24 mouse cellular contexts compared by ENCODE assay signal in genomic region chr16:43694104-43694503, GRCm38 (mm10). TPM values are rescaled to one million over a fixed set of nuclear protein-coding genes. Genes with fewer than 3 reads are reported as not detected.
"Had no signal": no experiment of that assay in that cellular context is flagged by ENCODE, and none has a peak within 500 bp of the region (broad histone marks: within the 10 kb centered on the region; RNA-seq: fewer than 3 reads in every experiment).

No protein-coding gene starts in this region.

- H3K27me3 ChIP-seq: kidney, embryonic 15.5 days; limb, embryonic 15.5 days; liver, embryonic 12.5 days; neural tube, embryonic 13.5 days had no signal

- H3K4me2 ChIP-seq: kidney, embryonic 15.5 days; limb, embryonic 15.5 days; liver, embryonic 12.5 days; lung, embryonic 14.5 days; neural tube, embryonic 13.5 days had no signal

- H3K9ac ChIP-seq: kidney, embryonic 15.5 days; limb, embryonic 15.5 days; liver, embryonic 12.5 days; lung, embryonic 14.5 days; neural tube, embryonic 13.5 days had no signal

- H3K9me3 ChIP-seq: kidney, embryonic 15.5 days; limb, embryonic 15.5 days; liver, embryonic 12.5 days; neural tube, embryonic 13.5 days had no signal

- H3K4me1 ChIP-seq: kidney, embryonic 15.5 days; limb, embryonic 15.5 days; liver, embryonic 12.5 days; neural tube, embryonic 13.5 days had no signal

- ATAC-seq: liver, embryonic 12.5 days had no signal

- H3K36me3 ChIP-seq: kidney, embryonic 15.5 days; limb, embryonic 15.5 days; liver, embryonic 12.5 days; neural tube, embryonic 13.5 days had no signal

- H3K27ac ChIP-seq: kidney, embryonic 15.5 days; limb, embryonic 15.5 days; liver, embryonic 12.5 days; neural tube, embryonic 13.5 days had no signal

- H3K4me3 ChIP-seq: kidney, embryonic 15.5 days; limb, embryonic 15.5 days; liver, embryonic 12.5 days; myocyte; neural tube, embryonic 13.5 days had no signal

- DNase-seq: kidney, adult 2 months; kidney, postnatal 25 days; lung, embryonic 14.5 days; lung, postnatal 10 days; lung, postnatal 4 days; midbrain, embryonic 14.5 days; retina, postnatal 1 day; right cerebral cortex, postnatal 4 days; spleen, adult 18-20 months; thymus, adult 18-20 months; thymus, postnatal 14 days had no signal

RNA-seq across cellular contexts. Expression of gene Tigit, which starts 30.2 kb away (rescaled TPM):
- total RNA-seq: layer of hippocampus, postnatal 25 days; left cerebral cortex, adult 8-10 months; left cerebral cortex, postnatal 25 days; megakaryocyte-erythroid progenitor cell, adult 5-6 weeks had no signal
- polyA plus RNA-seq: kidney, embryonic 15.5 days; limb, embryonic 11.5 days; limb, embryonic 15.5 days; liver, embryonic 12.5 days; liver, embryonic 16.5 days; lung, embryonic 14.5 days; midbrain, embryonic 14.5 days; neural tube, embryonic 13.5 days; stomach, embryonic 14.5 days had no signal

RNA-seq across cellular contexts. Expression of gene Drd3, which starts 59.7 kb away (rescaled TPM):
- total RNA-seq: megakaryocyte-erythroid progenitor cell, adult 5-6 weeks had no signal
- polyA plus RNA-seq: kidney, embryonic 15.5 days; limb, embryonic 11.5 days; liver, embryonic 12.5 days; liver, embryonic 16.5 days; lung, embryonic 14.5 days; midbrain, embryonic 14.5 days; myocyte; neural tube, embryonic 13.5 days; stomach, embryonic 14.5 days; urinary bladder, adult 2 months had no signal
